Mouse (Mus musculus) thymus, adult 2 months (tissue): ENCODE measurements around the gene Gas2l3.

ENCODE experiments used
- CTCF ChIP-seq: fragments of 200-500 bp; IDR thresholded peaks from 2 replicates; pipeline ENCODE4 v1.5.1; 2012; ENCODE audit warnings: mild to moderate bottlenecking, control low read depth, low read length, moderate library complexity, borderline replicate concordance; ENCODE audit not compliant: control insufficient read depth, poor library complexity, insufficient read depth; ENCODE audit errors: extremely low read depth
- POLR2A ChIP-seq: fragments of 200-500 bp; IDR thresholded peaks from 2 replicates; pipeline ENCODE4 v1.6.1; 2012; ENCODE audit warnings: mild to moderate bottlenecking, low read length, control low read depth, moderate library complexity; ENCODE audit not compliant: control insufficient read depth, poor library complexity, insufficient read depth; ENCODE audit errors: extremely low read depth

- TF ChIP-seq CTCF (peak; percentile 64; the same call in 1 of the 2 replicates), POLR2A (no peak)
Measured at GRCm38 (mm10) chr10:89383462-89383861, 60.3 kb downstream of the Gas2l3 start.
